12 mouse cellular contexts compared by ENCODE assay signal in the genomic region with DNA sequence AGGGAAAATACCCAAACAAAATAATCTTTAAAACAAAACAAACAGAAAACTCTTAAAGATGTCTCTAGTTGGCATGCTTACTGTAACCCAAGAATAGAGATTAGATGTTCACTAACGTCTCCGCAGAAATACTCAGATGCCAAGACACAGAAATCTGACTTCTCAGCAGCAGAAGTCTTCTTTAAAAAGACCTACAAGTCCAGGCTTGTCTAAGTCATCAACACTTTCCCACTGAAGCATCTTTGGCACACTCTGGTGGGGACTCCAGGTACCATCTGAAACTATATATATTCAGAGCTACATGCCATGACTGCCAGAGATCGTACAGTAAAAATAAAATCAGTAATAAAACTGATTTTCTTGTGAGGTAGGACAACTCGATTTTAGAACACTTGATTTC. TPM values are rescaled to one million over a fixed set of nuclear protein-coding genes. Genes with fewer than 3 reads are reported as not detected.
DNase-seq lines count a peak whose midpoint lies in the region; ATAC-seq and TF ChIP-seq lines count a peak whose summit lies in the region.
"Had no signal": no experiment of that assay in that cellular context is flagged by ENCODE, and none has a peak within 500 bp of the region (broad histone marks: within the 10 kb centered on the region; RNA-seq: fewer than 3 reads in every experiment).

No protein-coding gene starts in this region.

- in situ Hi-C loops in Patski (cut with MboI; ENCODE audit: low pct_unique_long_range_greater_than_20kb): loop anchor here (5.0 kb wide), 2 partner anchors 73 to 243 kb away; no protein-coding TSS in a partner anchor

- 70% methylated on average over 4 of the region's 4 CpGs for WGBS in heart, embryonic 10.5 days
- WGBS in midbrain, postnatal 0 days: 68% methylated on average over 4 of the region's 4 CpGs
- WGBS in midbrain, embryonic 15.5 days: 86% methylated on average over 4 of the region's 4 CpGs
- 50% methylated on average over 4 of the region's 4 CpGs for WGBS in limb, embryonic 14.5 days

- no peak for TF ChIP-seq POLR2A in limb, embryonic 14.5 days (IDR thresholded peaks at IDR 0.05; ENCODE audit: borderline replicate concordance, extremely low read depth, insufficient read depth, insufficient read length)

- no peak overlapping the region for H3K4me3 ChIP-seq in heart, embryonic 10.5 days
- no peak overlapping the region for H3K4me3 ChIP-seq in midbrain, postnatal 0 days (ENCODE audit: low read depth, low read length)
- H3K4me3 ChIP-seq in midbrain, embryonic 15.5 days: no peak overlapping the region
- no peak overlapping the region for H3K4me3 ChIP-seq in limb, embryonic 14.5 days (replicated peaks; ENCODE audit: low read length)
- H3K4me3 ChIP-seq: hindbrain, embryonic 10.5 days had no signal

- peak; percentile 84 for TF ChIP-seq CTCF in midbrain, postnatal 0 days (IDR thresholded peaks at IDR 0.05)
- TF ChIP-seq CTCF in Patski (IDR thresholded peaks at IDR 0.05): peak; percentile 71

- H3K9ac ChIP-seq in midbrain, postnatal 0 days (replicated peaks; ENCODE audit: low read length, poor library complexity, severe bottlenecking): no peak overlapping the region
- H3K9ac ChIP-seq in midbrain, embryonic 15.5 days: no peak overlapping the region
- no peak overlapping the region for H3K9ac ChIP-seq in limb, embryonic 14.5 days (ENCODE audit: low read depth, low read length, severe bottlenecking)

- POLR2A ChIA-PET in Patski (lab: Charles Lee): no interaction called here

- H3K36me3 ChIP-seq in heart, embryonic 10.5 days: no peaks in the 10 kb centered on the region
- no peaks in the 10 kb centered on the region for H3K36me3 ChIP-seq in midbrain, postnatal 0 days (ENCODE audit: insufficient read depth, low read length)
- no peaks in the 10 kb centered on the region for H3K36me3 ChIP-seq in midbrain, embryonic 15.5 days (replicated peaks)
- H3K36me3 ChIP-seq in limb, embryonic 14.5 days (ENCODE audit: control insufficient read depth, insufficient read depth, low read length): 0 out of 2 replicates have a peak, but pooled peaks cover 3% of the 10 kb centered on the region
- H3K36me3 ChIP-seq: hindbrain, embryonic 10.5 days had no signal

- no peaks in the 10 kb centered on the region for H3K27me3 ChIP-seq in heart, embryonic 10.5 days (ENCODE audit: insufficient read depth, poor library complexity, severe bottlenecking)
- H3K27me3 ChIP-seq in midbrain, postnatal 0 days (ENCODE audit: insufficient read depth, low read length): no peaks in the 10 kb centered on the region
- H3K27me3 ChIP-seq in midbrain, embryonic 15.5 days (replicated peaks): no peaks in the 10 kb centered on the region
- no peaks in the 10 kb centered on the region for H3K27me3 ChIP-seq in Patski
- no peaks in the 10 kb centered on the region for H3K27me3 ChIP-seq in limb, embryonic 14.5 days (ENCODE audit: control insufficient read depth, insufficient read depth, low read length)

- DNase-seq in heart, embryonic 10.5 days (ENCODE audit: low spot score): peak; percentile 76
- no peak for DNase-seq in heart, adult 18-20 months
- DNase-seq in midbrain, postnatal 0 days (ENCODE audit: low spot score): peak; percentile 78
- DNase-seq in Patski (ENCODE audit: low read depth, low spot score): no peak
- peak; percentile 34 for DNase-seq in limb, embryonic 14.5 days (ENCODE audit: low spot score)
- DNase-seq in testis, postnatal 14 days (ENCODE audit: low spot score): no peak
- no peak for DNase-seq in spleen, adult 18-20 months
- DNase-seq: thymus, postnatal 36 days had no signal

- 0 out of 2 replicates have a peak, but pooled peaks have one; percentile 62 for ATAC-seq in midbrain, postnatal 0 days (ENCODE audit: low FRiP score)
- no peak for ATAC-seq in midbrain, embryonic 15.5 days (replicated peaks)
- no peak for ATAC-seq in Patski
- no peak for ATAC-seq in limb, embryonic 14.5 days (ENCODE audit: low FRiP score, low read depth)
- ATAC-seq: forebrain, embryonic 16.5 days; midbrain, embryonic 16.5 days had no signal

- no peaks in the 10 kb centered on the region for H3K9me3 ChIP-seq in heart, embryonic 10.5 days
- H3K9me3 ChIP-seq in midbrain, postnatal 0 days (ENCODE audit: low read length): no peaks in the 10 kb centered on the region
- no peaks in the 10 kb centered on the region for H3K9me3 ChIP-seq in midbrain, embryonic 15.5 days
- no peaks in the 10 kb centered on the region for H3K9me3 ChIP-seq in limb, embryonic 14.5 days (ENCODE audit: control insufficient read depth, low read length)
- H3K9me3 ChIP-seq: hindbrain, embryonic 10.5 days had no signal

- H3K27ac ChIP-seq in heart, embryonic 10.5 days: no peak overlapping the region
- no peak overlapping the region for H3K27ac ChIP-seq in midbrain, postnatal 0 days (ENCODE audit: low read depth, low read length)
- no peak overlapping the region for H3K27ac ChIP-seq in midbrain, embryonic 15.5 days
- no peak overlapping the region for H3K27ac ChIP-seq in limb, embryonic 14.5 days (replicated peaks; ENCODE audit: low read depth, low read length)
- H3K27ac ChIP-seq: hindbrain, embryonic 10.5 days had no signal

- CTCF ChIA-PET in Patski (lab: Charles Lee): interaction anchor here (0.7 to 2.8 kb wide), 6 partner anchors 10 to 402 kb away, joined by 3 to 14 read pairs (median 6); no protein-coding TSS in a partner anchor

- peaks cover 7% of the 10 kb centered on the region for H3K4me1 ChIP-seq in heart, embryonic 10.5 days
- no peaks in the 10 kb centered on the region for H3K4me1 ChIP-seq in midbrain, postnatal 0 days (ENCODE audit: insufficient read depth, low read length)
- H3K4me1 ChIP-seq in midbrain, embryonic 15.5 days: no peaks in the 10 kb centered on the region
- H3K4me1 ChIP-seq in limb, embryonic 14.5 days (ENCODE audit: control insufficient read depth, insufficient read depth, low read length): peaks cover 10% of the 10 kb centered on the region; the same call in 1 of the 2 replicates
- H3K4me1 ChIP-seq: hindbrain, embryonic 10.5 days had no signal

- H3K4me2 ChIP-seq in midbrain, postnatal 0 days (ENCODE audit: low read depth, low read length, poor library complexity, severe bottlenecking): no peak overlapping the region
- no peak overlapping the region for H3K4me2 ChIP-seq in midbrain, embryonic 15.5 days
- no peak overlapping the region for H3K4me2 ChIP-seq in limb, embryonic 14.5 days (replicated peaks; ENCODE audit: low read depth, low read length, severe bottlenecking)

RNA-seq across cellular contexts. Expression of gene Lrrc28, which starts 25.2 kb away (rescaled TPM):
- 12.8 and 13.6 TPM in 2 replicates for polyA plus RNA-seq in heart, embryonic 10.5 days (2016; fragmentation: Nextera tagmentation; extraction: Ambion mirVana)
- 10 to 100 TPM; 12.8 to 13.9 TPM for total RNA-seq in heart, adult 18-20 months (2021)
- total RNA-seq in midbrain, postnatal 0 days (2014; rRNA removed): 61.4 and 69.0 TPM in 2 replicates
- polyA plus RNA-seq in midbrain, postnatal 0 days (2015; fragmentation: Nextera tagmentation; extraction: Ambion mirVana): 22.4 and 25.8 TPM in 2 replicates
- polyA plus RNA-seq in midbrain, embryonic 15.5 days (2015; fragmentation: Nextera tagmentation; extraction: Ambion mirVana): 26.0 and 28.5 TPM in 2 replicates
- polyA plus RNA-seq in Patski (2021): 13.0 TPM
- polyA plus RNA-seq in limb, embryonic 14.5 days (2012; rRNA removed): 26.3 and 38.2 TPM in 2 replicates
- polyA plus RNA-seq in limb, embryonic 14.5 days (2014; fragmentation: Nextera tagmentation; extraction: Ambion mirVana): 22.1 and 27.3 TPM in 2 replicates

RNA-seq across cellular contexts. Expression of gene Ttc23, which starts 27.4 kb away (rescaled TPM):
- polyA plus RNA-seq in heart, embryonic 10.5 days (2016; fragmentation: Nextera tagmentation; extraction: Ambion mirVana): 19.0 and 27.1 TPM in 2 replicates
- total RNA-seq in heart, adult 18-20 months (2021): 10 to 100 TPM; 16.7 to 18.2 TPM
- total RNA-seq in midbrain, postnatal 0 days (2014; rRNA removed): 5.9 and 6.7 TPM in 2 replicates
- polyA plus RNA-seq in midbrain, postnatal 0 days (2015; fragmentation: Nextera tagmentation; extraction: Ambion mirVana): 4.6 and 5.6 TPM in 2 replicates
- 7.5 and 7.7 TPM in 2 replicates for polyA plus RNA-seq in midbrain, embryonic 15.5 days (2015; fragmentation: Nextera tagmentation; extraction: Ambion mirVana)
- 18.6 TPM for polyA plus RNA-seq in Patski (2021)
- 32.9 and 33.4 TPM in 2 replicates for polyA plus RNA-seq in limb, embryonic 14.5 days (2012; rRNA removed)
- 46.9 and 50.4 TPM in 2 replicates for polyA plus RNA-seq in limb, embryonic 14.5 days (2014; fragmentation: Nextera tagmentation; extraction: Ambion mirVana)

Comparison
In these comparisons a context has a peak if more than half of its experiments do, and no peak if none do; other contexts are left out.
1. DNase-seq: peak in heart, embryonic 10.5 days (single experiment), midbrain, postnatal 0 days (single experiment) and limb, embryonic 14.5 days (single experiment); none in heart, adult 18-20 months (0 of 2), Patski (single experiment), testis, postnatal 14 days (single experiment) and spleen, adult 18-20 months (0 of 2).